Mouse (Mus musculus) stomach, embryonic 14.5 days (tissue): ENCODE data around the gene Gm42688. TPM values are rescaled to one million over a fixed set of nuclear protein-coding genes. Genes with fewer than 3 reads are reported as not detected.
"Not testable (repeated sequence)": the region's sequence is repeated elsewhere in the genome, so short reads cannot be mapped to it uniquely, and the experiment has no call there.

Experiments used
- ATAC-seq: fragments of 200-750 bp; cut with Nextera tagmentation; 2 replicates; pipeline ENCODE4 v1.8.0; 2017; ENCODE audit warnings: low read depth, moderate TSS enrichment; ENCODE audit not compliant: insufficient number of reproducible peaks, insufficient read depth, low FRiP score
- H3K27ac ChIP-seq: fragments of 300-500 bp; sonication (generic); 2 replicates; pipeline ENCODE4 v1.5.1; 2014; ENCODE audit warnings: mild to moderate bottlenecking, low read length, moderate library complexity, mixed read lengths
- H3K27me3 ChIP-seq: fragments of 300-500 bp; sonication (generic); 2 replicates; pipeline ENCODE4 v1.6.1; 2014; ENCODE audit warnings: low read length, control low read depth, mixed read lengths; ENCODE audit not compliant: control insufficient read depth, insufficient read depth
- H3K36me3 ChIP-seq: fragments of 300-500 bp; sonication (generic); 2 replicates; pipeline ENCODE4 v1.6.1; 2014; ENCODE audit warnings: mild to moderate bottlenecking, control low read depth, low read length, moderate library complexity, mixed read lengths; ENCODE audit not compliant: control insufficient read depth, insufficient read depth
- H3K4me1 ChIP-seq: fragments of 300-500 bp; sonication (generic); 2 replicates; pipeline ENCODE4 v1.6.1; 2014; ENCODE audit warnings: low read length, control low read depth, mixed read lengths; ENCODE audit not compliant: control insufficient read depth, insufficient read depth
- H3K4me2 ChIP-seq: fragments of 300-500 bp; sonication (generic); replicated peaks from 2 replicates; pipeline ENCODE4 v1.6.1; 2014; ENCODE audit warnings: low read depth, low read length, control low read depth
- H3K4me3 ChIP-seq: fragments of 300-500 bp; sonication (generic); 2 replicates; pipeline ENCODE4 v1.5.1; 2014; ENCODE audit warnings: low read depth, low read length, control low read depth
- H3K9ac ChIP-seq: fragments of 300-500 bp; sonication (generic); replicated peaks from 2 replicates; pipeline ENCODE4 v1.6.1; 2014; ENCODE audit warnings: low read depth, mild to moderate bottlenecking, control low read depth, low read length, moderate library complexity, mixed read lengths
- H3K9me3 ChIP-seq: fragments of 300-500 bp; sonication (generic); 2 replicates; pipeline ENCODE4 v1.6.1; 2016; ENCODE audit warnings: low read depth, low read length, control low read depth; ENCODE audit not compliant: control insufficient read depth
- WGBS: fragments of 180-500 bp; shearing (Covaris S2); extraction: QIAGEN DNeasy Blood & Tissue Kit; methylation state at CpG from one replicate; pipeline ENCODE4 v1.1.7; 2014; 5-methylcytosine and 5-hydroxymethylcytosine counted together
- polyA plus RNA-seq: library from polyadenylated mRNA; unstranded; fragments of >200 nt; fragmentation: Nextera tagmentation; extraction: Ambion mirVana; gene quantifications from 2 replicates; pipeline ENCODE4 v1.2.1, GENCODE M21; 2014

Gm42688 gene
- polyA plus RNA-seq, 1 experiment from 2014 or later, result 1.7 TPM

GRCm38 (mm10) chr6:83145805-83146204 is 44.4 kb downstream of the Gm42688 start:
- no peak overlapping the region for H3K9ac ChIP-seq
- no peaks in the 10 kb centered on the region for H3K9me3 ChIP-seq
- no peak overlapping the region for H3K4me3 ChIP-seq
- 61% methylated on average over 9 of the region's 9 CpGs for WGBS
- H3K4me1 ChIP-seq, result peaks cover 10% of the 10 kb centered on the region
- H3K4me2 ChIP-seq, result no peak overlapping the region
- no peak overlapping the region for H3K27ac ChIP-seq
- no peaks in the 10 kb centered on the region for H3K27me3 ChIP-seq
- H3K36me3 ChIP-seq, result peaks cover 27% of the 10 kb centered on the region
- ATAC-seq, result no peak

GRCm38 (mm10) chr6:83147280-83147679 is 45.9 kb downstream of the Gm42688 start:
- Histone ChIP-seq H3K9me3 (no peaks in the 10 kb centered on the region), H3K4me1 (peaks cover 6% of the 10 kb centered on the region), H3K4me3 (no peak overlapping the region), H3K36me3 (peaks cover 28% of the 10 kb centered on the region), H3K27ac (no peak overlapping the region), H3K27me3 (no peaks in the 10 kb centered on the region), H3K4me2 (no peak overlapping the region), H3K9ac (no peak overlapping the region)
- WGBS, result 59% methylated on average over 7 of the region's 7 CpGs
- no peak for ATAC-seq

- WGBS, result 33% methylated on average over 8 of the region's 8 CpGs
- no peak for ATAC-seq
- no peaks in the 10 kb centered on the region for H3K9me3 ChIP-seq
- H3K36me3 ChIP-seq, result peaks cover 33% of the 10 kb centered on the region
- H3K4me3 ChIP-seq, result no peak overlapping the region
- no peak overlapping the region for H3K4me2 ChIP-seq
- no peaks in the 10 kb centered on the region for H3K4me1 ChIP-seq
- H3K27me3 ChIP-seq, result no peaks in the 10 kb centered on the region
- no peak overlapping the region for H3K9ac ChIP-seq
- no peak overlapping the region for H3K27ac ChIP-seq
These were observed 50.3 kb downstream of the Gm42688 start for GRCm38 (mm10) chr6:83151721-83152120.

- H3K27me3 ChIP-seq, result no peaks in the 10 kb centered on the region
- H3K4me1 ChIP-seq, result no peaks in the 10 kb centered on the region
- no peaks in the 10 kb centered on the region for H3K9me3 ChIP-seq
- H3K4me2 ChIP-seq, result no peak overlapping the region
- WGBS, result 89% methylated on average over 12 of the region's 12 CpGs
- no peak overlapping the region for H3K27ac ChIP-seq
- no peak for ATAC-seq
- no peak overlapping the region for H3K9ac ChIP-seq
- no peak overlapping the region for H3K4me3 ChIP-seq
- H3K36me3 ChIP-seq, result peaks cover 20% of the 10 kb centered on the region
These were observed 51.6 kb downstream of the Gm42688 start for GRCm38 (mm10) chr6:83153038-83153437.

DNA sequence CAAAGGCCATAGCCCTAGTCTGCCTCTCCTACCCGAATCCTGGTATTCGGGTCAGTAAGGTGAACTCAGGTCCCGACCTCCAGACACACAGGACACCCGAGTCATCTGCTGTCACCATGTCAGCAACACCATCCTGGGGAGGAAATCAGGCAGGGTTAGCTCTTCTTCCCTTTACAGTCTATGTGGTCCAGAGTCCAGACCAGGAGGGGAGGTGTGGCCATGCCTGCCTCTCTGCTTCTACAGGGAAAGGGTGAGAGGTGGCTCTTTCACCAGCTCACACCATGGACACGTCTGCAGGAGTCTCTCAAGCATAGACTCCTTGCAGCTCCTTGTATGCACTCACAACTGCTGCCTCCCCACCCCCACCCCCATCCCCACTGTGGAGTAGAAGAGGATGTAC is 52.1 kb downstream of the Gm42688 start:
- no peaks in the 10 kb centered on the region for H3K4me1 ChIP-seq
- no peak overlapping the region for H3K9ac ChIP-seq
- peaks cover 17% of the 10 kb centered on the region for H3K36me3 ChIP-seq
- 72% methylated on average over 5 of the region's 5 CpGs for WGBS
- H3K4me3 ChIP-seq, result no peak overlapping the region
- no peak for ATAC-seq
- no peak overlapping the region for H3K27ac ChIP-seq
- H3K27me3 ChIP-seq, result no peaks in the 10 kb centered on the region
- no peaks in the 10 kb centered on the region for H3K9me3 ChIP-seq
- no peak overlapping the region for H3K4me2 ChIP-seq

- ATAC-seq, result no peak
- peak overlapping the region; percentile 32; the same call in 1 of the 2 replicates for H3K9ac ChIP-seq
- peaks cover 1% of the 10 kb centered on the region for H3K27me3 ChIP-seq
- H3K4me1 ChIP-seq, result no peaks in the 10 kb centered on the region
- whole genome bisulfite sequencing, result 6% methylated on average over 23 of the region's 23 CpGs
- peak overlapping the region; percentile 46 for H3K4me3 ChIP-seq
- peak overlapping the region; percentile 71 for H3K4me2 ChIP-seq
- no peaks in the 10 kb centered on the region for H3K9me3 ChIP-seq
- peaks cover 6% of the 10 kb centered on the region for H3K36me3 ChIP-seq
- no peak overlapping the region for H3K27ac ChIP-seq
These were observed 54.3 kb downstream of the Gm42688 start for GRCm38 (mm10) chr6:83155552-83156238.

- H3K9me3 ChIP-seq, result no peaks in the 10 kb centered on the region
- peak within 1 kb of the TSS; percentile 46 for H3K4me3 ChIP-seq
- no peaks in the 10 kb centered on the region for H3K4me1 ChIP-seq
- H3K9ac ChIP-seq, result peak within 1 kb of the TSS; percentile 32; the same call in 1 of the 2 replicates
- peaks cover 5% of the 10 kb centered on the region for H3K27me3 ChIP-seq
- peak within 1 kb of the TSS; percentile 71 for H3K4me2 ChIP-seq
- WGBS, result 2% methylated on average over 32 of the region's 32 CpGs
- peak; percentile 81; the same call in 1 of the 2 replicates for ATAC-seq
- H3K36me3 ChIP-seq, result peaks cover 6% of the 10 kb centered on the region
- H3K27ac ChIP-seq, result no peak within 1 kb of the TSS
These were observed 54.9 kb downstream of the Gm42688 start, which contains the start of the genes Wdr54 and 1700003E16Rik for GRCm38 (mm10) chr6:83156259-83156684. Gene Wdr54, minus strand, starts transcription at chr6:83156397. Gene 1700003E16Rik, plus strand, starts transcription at chr6:83156404.

DNA sequence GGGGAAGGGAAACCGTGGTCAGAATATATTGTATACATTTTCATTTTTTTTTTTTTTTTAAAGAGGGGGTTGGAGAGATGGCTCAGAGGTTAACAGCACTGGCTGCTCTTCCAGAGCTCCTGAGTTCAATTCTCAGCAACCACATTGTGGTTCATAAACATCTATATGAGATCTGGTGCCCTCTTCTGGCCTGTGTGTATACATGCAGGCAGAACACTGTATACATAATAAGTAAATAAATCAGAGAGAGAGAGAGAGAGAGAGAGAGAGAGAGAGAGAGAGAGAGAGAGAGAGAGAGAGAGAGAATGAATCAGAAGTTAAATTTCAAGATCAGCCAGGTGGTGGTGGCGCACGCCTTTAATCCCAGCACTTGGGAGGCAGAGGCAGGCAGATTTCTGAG is 58.0 kb downstream of the Gm42688 start:
- peaks cover 11% of the 10 kb centered on the region for H3K27me3 ChIP-seq
- not testable (repeated sequence) for H3K4me2 ChIP-seq, H3K4me3 ChIP-seq, ATAC-seq, H3K9me3 ChIP-seq, H3K27ac ChIP-seq, H3K36me3 ChIP-seq, H3K9ac ChIP-seq, H3K4me1 ChIP-seq
- 23% methylated on average over 3 of the region's 3 CpGs for WGBS
